Mouse (Mus musculus): ENCODE results near the gene Traf3.

GRCm38 (mm10) chr12:111161943-111162311 is 4.2 kb upstream of the Traf3 start:
- no peak for TF ChIP-seq CTCF (IDR thresholded peaks at IDR 0.05; ENCODE audit: low read depth)
- no peak for TF ChIP-seq EP300 (IDR thresholded peaks at IDR 0.05; ENCODE audit: low read depth)

Data from liver, embryonic 14.5 days (tissue).